Mouse (Mus musculus) heart, embryonic 11.5 days (tissue): Measurements from ENCODE around the gene Sarnp. TPM values are rescaled to one million over a fixed set of nuclear protein-coding genes. Genes with fewer than 3 reads are reported as not detected.

Source experiments
- ATAC-seq: fragments of 200-750 bp; cut with Nextera tagmentation; replicated peaks from 2 replicates; pipeline ENCODE4 v1.8.0; 2017; ENCODE audit warnings: moderate library complexity; ENCODE audit not compliant: insufficient number of reproducible peaks, low FRiP score, low TSS enrichment
- H3K27ac ChIP-seq: fragments of 300-500 bp; sonication (generic); 2 replicates; pipeline ENCODE4 v1.5.1; 2014; ENCODE audit warnings: mild to moderate bottlenecking, low read depth, low read length
- H3K27me3 ChIP-seq: fragments of 300-500 bp; sonication (generic); 2 replicates; pipeline ENCODE4 v1.6.1; 2014; ENCODE audit warnings: mild to moderate bottlenecking, low read length, mixed read lengths; ENCODE audit not compliant: control insufficient read depth, insufficient read depth
- H3K36me3 ChIP-seq: fragments of 300-500 bp; sonication (generic); 2 replicates; pipeline ENCODE4 v1.6.1; 2014; ENCODE audit warnings: mild to moderate bottlenecking, low read length, moderate library complexity, mixed read lengths; ENCODE audit not compliant: control insufficient read depth, insufficient read depth
- H3K4me1 ChIP-seq: fragments of 300-500 bp; sonication (generic); 2 replicates; pipeline ENCODE4 v1.6.1; 2014; ENCODE audit warnings: low read length; ENCODE audit not compliant: control insufficient read depth, insufficient read depth
- H3K4me2 ChIP-seq: fragments of 300-500 bp; sonication (generic); 2 replicates; pipeline ENCODE4 v1.6.1; 2014; ENCODE audit warnings: mild to moderate bottlenecking, moderate library complexity
- H3K4me3 ChIP-seq: fragments of 300-500 bp; sonication (generic); 2 replicates; pipeline ENCODE4 v1.5.1; 2014; ENCODE audit warnings: low read depth, low read length
- H3K9ac ChIP-seq: fragments of 300-500 bp; sonication (generic); 2 replicates; pipeline ENCODE4 v1.6.1; 2014; ENCODE audit warnings: mild to moderate bottlenecking, low read depth, low read length, moderate library complexity
- H3K9me3 ChIP-seq: fragments of 300-500 bp; sonication (generic); replicated peaks from 2 replicates; pipeline ENCODE4 v1.6.1; 2016; ENCODE audit warnings: low read length; ENCODE audit not compliant: control insufficient read depth
- WGBS: fragments of 180-500 bp; shearing (Covaris S2); extraction: QIAGEN DNeasy Blood & Tissue Kit; methylation state at CpG from one replicate; pipeline ENCODE4 v1.1.7; 2014; ENCODE audit not compliant: insufficient replicate concordance; 5-methylcytosine and 5-hydroxymethylcytosine counted together
- polyA plus RNA-seq: library from polyadenylated mRNA; unstranded; fragments of >200 nt; fragmentation: Nextera tagmentation; extraction: Ambion mirVana; gene quantifications from 2 replicates; pipeline ENCODE4 v1.2.1, GENCODE M21; 2014

The Sarnp gene
- polyA plus RNA-seq, 1 experiment from 2014 or later = 210 TPM

GRCm38 (mm10) chr10:128911430-128911829 lies 94.3 kb downstream of the Sarnp start:
- no peak overlapping the region for H3K9ac ChIP-seq
- H3K27ac ChIP-seq = no peak overlapping the region
- H3K9me3 ChIP-seq = no peaks in the 10 kb centered on the region
- peaks cover 9% of the 10 kb centered on the region for H3K36me3 ChIP-seq
- H3K4me2 ChIP-seq = peak overlapping the region; percentile 67; the same call in 1 of the 2 replicates
- H3K4me1 ChIP-seq = peaks cover 9% of the 10 kb centered on the region
- H3K27me3 ChIP-seq = no peaks in the 10 kb centered on the region
- H3K4me3 ChIP-seq = peak overlapping the region; percentile 90; the same call in 1 of the 2 replicates
- no peak for ATAC-seq
- 81% methylated on average over 6 of the region's 6 CpGs for WGBS

GRCm38 (mm10) chr10:128912268-128912667 lies 95.1 kb downstream of the Sarnp start:
- 78% methylated on average over 4 of the region's 4 CpGs for WGBS
- H3K4me3 ChIP-seq = no peak overlapping the region
- no peak overlapping the region for H3K9ac ChIP-seq
- no peak overlapping the region for H3K4me2 ChIP-seq
- no peak overlapping the region for H3K27ac ChIP-seq
- peaks cover 9% of the 10 kb centered on the region for H3K36me3 ChIP-seq
- no peaks in the 10 kb centered on the region for H3K27me3 ChIP-seq
- H3K9me3 ChIP-seq = no peaks in the 10 kb centered on the region
- peaks cover 9% of the 10 kb centered on the region for H3K4me1 ChIP-seq
- ATAC-seq = no peak

GRCm38 (mm10) chr10:128912791-128913190 lies 95.7 kb downstream of the Sarnp start:
- Histone ChIP-seq H3K36me3 (peaks cover 12% of the 10 kb centered on the region), H3K9ac (no peak overlapping the region), H3K4me2 (no peak overlapping the region), H3K27me3 (no peaks in the 10 kb centered on the region), H3K4me3 (no peak overlapping the region), H3K9me3 (no peaks in the 10 kb centered on the region), H3K27ac (no peak overlapping the region), H3K4me1 (peaks cover 9% of the 10 kb centered on the region)
- ATAC-seq = no peak
- WGBS = 69% methylated on average over 4 of the region's 4 CpGs

- Histone ChIP-seq H3K4me3 (no peak overlapping the region), H3K27me3 (no peaks in the 10 kb centered on the region), H3K36me3 (peaks cover 12% of the 10 kb centered on the region), H3K9me3 (no peaks in the 10 kb centered on the region), H3K27ac (no peak overlapping the region), H3K4me1 (peaks cover 9% of the 10 kb centered on the region), H3K9ac (no peak overlapping the region), H3K4me2 (no peak overlapping the region)
- no peak for ATAC-seq
- 5% methylated on average over 5 of the region's 5 CpGs for WGBS
These were observed 96.1 kb downstream of the Sarnp start for GRCm38 (mm10) chr10:128913219-128913618.

- Histone ChIP-seq H3K27ac (no peak overlapping the region), H3K4me2 (no peak overlapping the region), H3K4me3 (no peak overlapping the region), H3K4me1 (peaks cover 9% of the 10 kb centered on the region), H3K9ac (no peak overlapping the region), H3K36me3 (peaks cover 12% of the 10 kb centered on the region), H3K9me3 (no peaks in the 10 kb centered on the region), H3K27me3 (no peaks in the 10 kb centered on the region)
- no peak for ATAC-seq
- 88% methylated on average over 12 of the region's 12 CpGs for WGBS
These were observed 96.6 kb downstream of the Sarnp start for GRCm38 (mm10) chr10:128913696-128914095.

DNA sequence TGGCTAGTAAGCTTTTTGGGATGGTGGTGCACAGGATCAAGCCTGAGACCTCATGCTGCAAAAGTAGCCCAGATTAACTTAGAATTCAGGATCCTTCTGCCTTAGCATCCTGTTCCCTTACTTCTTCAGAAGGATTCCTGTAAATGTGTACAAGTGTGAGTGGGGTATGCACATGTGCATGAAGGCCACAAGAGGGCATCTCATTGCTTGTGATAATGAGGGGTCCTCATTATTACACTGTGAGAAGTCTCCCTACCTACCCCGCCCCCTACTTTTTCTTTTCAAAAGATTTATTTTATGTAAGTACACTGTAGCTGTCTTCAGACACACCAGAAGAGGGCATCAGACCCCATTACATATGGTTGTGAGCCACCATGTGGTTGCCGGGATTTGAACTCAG lies 98.4 kb downstream of the Sarnp start:
- peaks cover 3% of the 10 kb centered on the region for H3K4me1 ChIP-seq
- no peak overlapping the region for H3K27ac ChIP-seq
- no peak overlapping the region for H3K4me3 ChIP-seq
- no peak overlapping the region for H3K4me2 ChIP-seq
- peaks cover 12% of the 10 kb centered on the region for H3K36me3 ChIP-seq
- no peaks in the 10 kb centered on the region for H3K27me3 ChIP-seq
- H3K9me3 ChIP-seq = no peaks in the 10 kb centered on the region
- no peak for ATAC-seq
- WGBS = 86% methylated on average over 2 of the region's 2 CpGs
- no peak overlapping the region for H3K9ac ChIP-seq

GRCm38 (mm10) chr10:128916665-128917064 lies 99.5 kb downstream of the Sarnp start:
- Histone ChIP-seq H3K9ac (no peak overlapping the region), H3K27ac (no peak overlapping the region), H3K4me1 (no peaks in the 10 kb centered on the region; the same call in none of the 2 replicates), H3K36me3 (peaks cover 12% of the 10 kb centered on the region), H3K9me3 (no peaks in the 10 kb centered on the region), H3K27me3 (no peaks in the 10 kb centered on the region), H3K4me3 (no peak overlapping the region), H3K4me2 (no peak overlapping the region)
- ATAC-seq = no peak
- 88% methylated on average over 3 of the region's 3 CpGs for WGBS

- ATAC-seq = no peak
- H3K9me3 ChIP-seq = no peaks in the 10 kb centered on the region
- no peak overlapping the region for H3K9ac ChIP-seq
- 88% methylated on average over 6 of the region's 6 CpGs for WGBS
- H3K4me1 ChIP-seq = peaks cover 7% of the 10 kb centered on the region
- no peak overlapping the region for H3K4me2 ChIP-seq
- H3K27ac ChIP-seq = no peak overlapping the region
- H3K4me3 ChIP-seq = no peak overlapping the region
- H3K27me3 ChIP-seq = no peaks in the 10 kb centered on the region
- H3K36me3 ChIP-seq = peaks cover 12% of the 10 kb centered on the region
These were observed 100.3 kb downstream of the Sarnp start for GRCm38 (mm10) chr10:128917400-128917799.

- H3K9me3 ChIP-seq = no peaks in the 10 kb centered on the region
- no peak for ATAC-seq
- no peaks in the 10 kb centered on the region for H3K27me3 ChIP-seq
- no peak overlapping the region for H3K4me3 ChIP-seq
- H3K4me1 ChIP-seq = peaks cover 8% of the 10 kb centered on the region
- 73% methylated on average over 7 of the region's 7 CpGs for WGBS
- no peak overlapping the region for H3K4me2 ChIP-seq
- no peak overlapping the region for H3K27ac ChIP-seq
- no peak overlapping the region for H3K9ac ChIP-seq
- H3K36me3 ChIP-seq = peaks cover 12% of the 10 kb centered on the region
These were observed 101.1 kb downstream of the Sarnp start for GRCm38 (mm10) chr10:128918246-128918645.
